Mouse (Mus musculus) cerebellum, adult 2 months (tissue): ENCODE results near the gene Mmd2.
A peak's percentile ranks its signal among the peaks of the same experiment; 100 is the strongest.

ENCODE experiments used
- CTCF ChIP-seq: fragments of 200-500 bp; IDR thresholded peaks from 2 replicates; pipeline ENCODE4 v1.5.1; 2011; ENCODE audit warnings: low read depth, mild to moderate bottlenecking, control low read depth, low read length, moderate library complexity, borderline replicate concordance; ENCODE audit not compliant: insufficient read depth
- POLR2A ChIP-seq: fragments of 200-500 bp; IDR thresholded peaks from 2 replicates; pipeline ENCODE4 v1.6.1; 2011; ENCODE audit warnings: low read length, control low read depth, borderline replicate concordance; ENCODE audit not compliant: insufficient read depth

- TF ChIP-seq CTCF (peak; percentile 90), POLR2A (no peak)
These were observed 51.1 kb downstream of the Mmd2 start for GRCm38 (mm10) chr5:142557397-142558067.
